Mouse (Mus musculus) urinary bladder, postnatal 36 days (tissue): ENCODE results near the gene Map3k14.
A peak's percentile ranks its signal among the peaks of the same experiment; 100 is the strongest.

Source experiments
- DNase-seq, 2 experiments: peaks; one replicate each; pipeline ENCODE4 v3.0.0; 2022; ENCODE audit warnings: low spot score in 2 of 2, mixed read lengths in 1 of 2

Map3k14 gene

DNA sequence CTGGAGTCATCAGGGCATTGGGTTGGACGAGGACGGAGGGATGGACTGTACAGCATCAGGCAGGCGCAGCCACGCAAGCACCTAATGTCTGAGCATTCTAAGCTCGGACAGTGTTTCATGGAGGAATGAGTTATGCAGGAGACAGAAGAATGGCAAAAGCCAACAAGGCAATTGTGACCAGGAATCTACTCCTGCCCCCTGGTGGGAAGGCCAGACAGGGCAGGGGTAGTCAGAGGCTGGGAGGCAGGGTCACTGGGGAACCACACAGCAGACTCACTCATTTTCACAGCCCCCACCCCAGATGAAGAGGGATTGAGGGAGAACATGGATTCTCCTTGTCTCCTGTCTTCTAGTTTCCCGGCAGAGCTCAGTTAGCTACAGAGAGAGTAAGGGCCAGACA lies 4.7 kb upstream of the Map3k14 start:
- DNase-seq: no peak

DNA sequence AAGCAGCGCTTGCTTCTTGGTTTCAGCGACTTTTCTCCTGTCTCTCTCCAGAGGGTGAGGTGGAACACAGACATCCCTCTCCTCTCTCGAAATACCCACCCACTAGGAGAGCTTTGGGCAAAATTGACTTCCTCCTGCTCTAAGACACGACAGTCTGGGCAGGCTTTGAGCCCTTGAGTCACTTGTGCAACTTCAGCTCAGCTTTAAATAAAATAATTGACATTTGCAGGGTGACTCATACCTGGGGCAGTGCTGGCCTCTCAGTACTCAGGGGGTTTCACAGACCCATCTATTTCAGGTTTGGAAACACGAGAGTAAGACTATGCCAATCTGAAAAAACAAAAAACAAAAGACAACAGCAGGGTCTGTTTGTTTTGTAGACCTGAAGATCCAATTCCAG lies 2.2 kb upstream of the Map3k14 start:
- no peak for DNase-seq

GRCm38 (mm10) chr11:103268905-103269304 lies 1.6 kb upstream of the Map3k14 start:
- no peak for DNase-seq

DNA sequence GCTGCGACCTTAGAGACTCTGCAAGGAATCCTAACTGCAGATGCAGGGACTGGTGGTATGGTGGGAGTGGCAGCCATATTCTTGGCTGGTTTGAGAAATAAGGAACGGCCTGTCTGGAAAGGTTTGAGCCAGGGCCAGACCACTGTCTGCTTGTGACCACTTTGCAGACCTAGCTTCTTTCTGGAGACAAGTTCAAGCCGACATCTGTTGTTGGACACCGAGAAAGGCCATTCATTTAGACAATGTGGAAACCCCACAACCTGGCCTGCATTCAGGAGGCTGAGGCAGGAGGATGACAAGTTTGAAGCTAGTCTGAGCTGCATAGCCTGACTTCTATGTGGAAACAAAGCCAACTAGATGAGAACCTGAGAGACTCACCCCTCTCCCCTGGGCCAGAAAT lies 1.1 kb upstream of the Map3k14 start:
- DNase-seq: no peak

GRCm38 (mm10) chr11:103266729-103267345 lies 435 bp downstream of the Map3k14 start:
- no peak for DNase-seq

- DNase-seq: no peak
Observed at GRCm38 (mm10) chr11:103265856-103266255, 1.4 kb downstream of the Map3k14 start.

- no peak for DNase-seq
Observed at GRCm38 (mm10) chr11:103265211-103265610, 2.1 kb downstream of the Map3k14 start.

- no peak for DNase-seq
Observed at GRCm38 (mm10) chr11:103264427-103265005, 2.8 kb downstream of the Map3k14 start.

DNA sequence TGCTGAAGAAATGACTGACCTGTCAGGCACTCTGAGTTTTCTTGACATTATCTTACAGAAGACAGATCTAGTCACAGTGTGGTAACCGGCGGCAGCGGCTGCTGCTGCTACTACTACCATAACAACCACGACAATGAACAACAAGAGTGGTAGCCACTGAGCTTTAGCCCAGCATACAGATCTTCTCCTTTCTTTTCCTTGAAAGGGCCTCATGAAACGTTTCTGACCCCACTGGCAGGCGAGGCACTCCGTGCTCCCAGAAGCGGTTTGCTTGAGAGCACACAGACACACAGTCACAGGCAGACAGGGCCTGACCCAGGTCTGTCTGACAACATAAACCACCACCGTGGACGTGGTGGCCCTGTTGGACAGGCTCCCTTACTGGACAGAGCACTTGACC lies 3.7 kb downstream of the Map3k14 start:
- no peak for DNase-seq

GRCm38 (mm10) chr11:103262412-103263267 lies 4.6 kb downstream of the Map3k14 start:
- peak; percentile 52 to 72 for DNase-seq

DNA sequence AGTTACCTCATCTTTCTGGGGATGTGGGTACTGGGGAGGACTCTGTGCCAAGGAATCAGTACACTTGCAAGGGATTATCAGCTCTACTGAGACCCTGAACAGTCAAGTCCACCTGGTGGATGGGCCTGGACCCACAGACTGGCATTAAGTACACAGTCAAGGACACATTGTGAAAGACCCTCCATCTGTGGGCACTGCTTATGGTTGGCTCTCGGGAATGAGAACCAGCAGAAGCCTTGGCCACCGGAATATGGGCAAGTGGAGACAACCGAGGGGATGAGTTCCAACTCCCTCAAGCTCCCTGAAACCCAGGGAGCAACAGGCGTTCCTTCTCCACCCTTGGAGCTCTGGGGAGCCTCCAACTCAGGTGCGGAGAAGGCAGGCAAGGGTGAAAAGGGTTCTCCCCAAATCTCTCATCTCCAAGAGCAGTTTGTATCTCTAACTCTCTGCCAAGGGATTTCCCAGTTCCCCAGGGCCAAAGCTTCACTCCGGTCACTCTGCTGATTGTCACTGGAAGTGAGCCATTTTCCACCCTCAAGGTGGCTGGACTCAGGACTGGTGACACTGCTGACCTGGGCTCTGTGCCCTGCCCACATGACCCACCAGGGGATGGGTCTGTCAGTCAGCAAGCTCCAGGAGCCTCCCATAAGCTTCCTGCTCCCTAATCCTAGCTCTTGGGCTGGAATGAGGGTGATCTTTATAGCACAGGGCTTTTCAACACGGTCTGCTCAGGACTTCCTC lies 5.4 kb downstream of the Map3k14 start:
- DNase-seq: no peak

GRCm38 (mm10) chr11:103260515-103261192 lies 6.6 kb downstream of the Map3k14 start:
- no peak for DNase-seq

GRCm38 (mm10) chr11:103260034-103260433 lies 7.2 kb downstream of the Map3k14 start:
- no peak for DNase-seq

- no peak for DNase-seq
Observed at GRCm38 (mm10) chr11:103257938-103258481, 9.3 kb downstream of the Map3k14 start.

GRCm38 (mm10) chr11:103253605-103254004 lies 13.7 kb downstream of the Map3k14 start:
- DNase-seq: no peak

GRCm38 (mm10) chr11:103252380-103252779 lies 14.9 kb downstream of the Map3k14 start:
- no peak for DNase-seq

DNA sequence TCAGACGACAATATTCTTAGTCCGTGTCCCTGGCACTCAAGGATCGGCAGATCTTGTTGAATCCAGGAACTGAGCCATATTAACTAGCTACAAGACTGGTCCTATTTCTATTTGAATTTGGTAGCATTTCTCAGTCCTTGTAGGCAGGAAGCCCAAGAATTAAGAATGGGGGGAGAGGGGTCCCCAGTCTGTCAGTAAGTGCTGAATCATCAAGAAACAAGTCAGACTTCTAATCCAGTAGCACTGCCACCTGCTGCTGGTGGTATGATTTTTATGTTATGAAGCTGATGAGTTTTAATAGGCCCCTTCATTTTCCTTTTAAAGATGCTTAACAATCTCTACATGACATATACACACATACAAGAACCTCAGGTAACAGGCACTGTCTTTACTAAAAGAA lies 16.9 kb downstream of the Map3k14 start:
- DNase-seq: no peak

GRCm38 (mm10) chr11:103249509-103249908 lies 17.8 kb downstream of the Map3k14 start:
- no peak for DNase-seq

- DNase-seq: no peak
Observed at GRCm38 (mm10) chr11:103248837-103249236, 18.4 kb downstream of the Map3k14 start.

GRCm38 (mm10) chr11:103247504-103248177 lies 19.6 kb downstream of the Map3k14 start:
- DNase-seq: peak in 1 of 2 experiments; percentile 71
